Mouse (Mus musculus) hindbrain, embryonic 13.5 days (tissue): ENCODE results near the gene Pcbp1. TPM values are rescaled to one million over a fixed set of nuclear protein-coding genes. Genes with fewer than 3 reads are reported as not detected.

Experiments used
- ATAC-seq: fragments of 200-750 bp; cut with Nextera tagmentation; 2 replicates; pipeline ENCODE4 v1.8.0; 2017; ENCODE audit warnings: moderate TSS enrichment; ENCODE audit not compliant: low FRiP score
- H3K27ac ChIP-seq: fragments of 300-500 bp; sonication (generic); 2 replicates; pipeline ENCODE4 v1.5.1; 2015; ENCODE audit warnings: inconsistent platforms, mild to moderate bottlenecking, moderate library complexity
- H3K27me3 ChIP-seq: fragments of 300-500 bp; sonication (generic); 2 replicates; pipeline ENCODE4 v1.6.1; 2015; ENCODE audit warnings: mild to moderate bottlenecking, inconsistent platforms
- H3K36me3 ChIP-seq: fragments of 300-500 bp; sonication (generic); 2 replicates; pipeline ENCODE4 v1.6.1; 2015; ENCODE audit warnings: mild to moderate bottlenecking, inconsistent platforms
- H3K4me1 ChIP-seq: fragments of 300-500 bp; sonication (generic); replicated peaks from 2 replicates; pipeline ENCODE4 v1.6.1; 2015; ENCODE audit warnings: inconsistent platforms
- H3K4me2 ChIP-seq: fragments of 300-500 bp; sonication (generic); 2 replicates; pipeline ENCODE4 v1.6.1; 2015; ENCODE audit warnings: inconsistent platforms, mild to moderate bottlenecking, moderate library complexity
- H3K4me3 ChIP-seq: fragments of 300-500 bp; sonication (generic); 2 replicates; pipeline ENCODE4 v1.5.1; 2015; ENCODE audit warnings: mild to moderate bottlenecking, inconsistent platforms
- H3K9ac ChIP-seq: fragments of 300-500 bp; sonication (generic); 2 replicates; pipeline ENCODE4 v1.6.1; 2015; ENCODE audit warnings: mild to moderate bottlenecking, inconsistent platforms
- H3K9me3 ChIP-seq: fragments of 300-500 bp; sonication (generic); 2 replicates; pipeline ENCODE4 v1.6.1; 2016; ENCODE audit warnings: inconsistent platforms
- WGBS: fragments of 180-500 bp; shearing (Covaris S2); methylation state at CpG from one replicate; pipeline ENCODE4 v1.1.7; 2015; 5-methylcytosine and 5-hydroxymethylcytosine counted together
- polyA plus RNA-seq: library from polyadenylated mRNA; unstranded; fragments of >200 nt; fragmentation: Nextera tagmentation; extraction: Ambion mirVana; gene quantifications from 2 replicates; pipeline ENCODE4 v1.2.1, GENCODE M21; 2015

Pcbp1 gene
- polyA plus RNA-seq, 1 experiment from 2014 or later: 333 TPM

DNA sequence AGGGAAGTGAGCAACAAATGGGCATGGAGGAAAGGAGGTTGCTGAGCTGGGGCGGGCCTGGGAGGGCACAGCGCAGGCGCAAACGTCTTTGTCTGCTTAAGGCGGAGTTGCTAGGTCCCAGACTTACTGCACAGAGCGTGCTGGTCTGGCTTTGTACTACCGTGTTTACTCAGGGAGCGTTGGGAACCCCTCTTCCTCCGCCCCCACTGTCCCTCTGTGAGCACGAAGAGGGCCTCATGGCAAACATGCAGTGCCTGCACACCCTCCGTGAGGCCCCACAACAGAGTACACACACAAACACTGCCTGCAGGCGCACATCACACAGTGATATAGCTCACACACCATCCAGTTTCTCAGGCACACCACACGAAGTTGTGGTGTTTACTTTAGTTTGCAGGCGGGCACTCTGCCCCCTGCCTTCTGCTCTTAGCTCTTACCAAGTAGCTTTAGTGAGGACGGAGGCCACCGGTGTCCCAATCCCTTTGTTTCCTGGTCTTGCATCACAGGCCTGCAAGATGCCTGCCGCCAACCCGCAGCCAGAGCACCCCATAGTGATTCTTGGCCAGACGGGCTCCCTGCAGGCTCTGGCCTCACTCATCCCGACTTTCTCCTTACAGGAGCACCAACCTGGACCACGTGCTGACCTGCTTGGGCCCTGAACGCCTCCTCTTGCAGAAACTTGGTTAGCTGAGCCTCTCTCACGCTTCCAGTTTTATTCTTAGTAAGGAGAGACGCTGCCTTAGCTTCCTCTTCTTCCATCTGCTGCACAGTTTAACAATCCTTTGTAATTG is 38.6 kb downstream of the Pcbp1 start:
- peak overlapping the region; percentile 97 for H3K27ac ChIP-seq
- H3K4me3 ChIP-seq: peak overlapping the region; percentile 11; the same call in 1 of the 2 replicates
- no peaks in the 10 kb centered on the region for H3K9me3 ChIP-seq
- H3K36me3 ChIP-seq: no peaks in the 10 kb centered on the region
- peaks cover 18% of the 10 kb centered on the region for H3K4me1 ChIP-seq
- peak overlapping the region; percentile 73 for H3K9ac ChIP-seq
- 6% methylated on average over 24 of the region's 24 CpGs for WGBS
- H3K4me2 ChIP-seq: peak overlapping the region; percentile 47
- ATAC-seq: peak; percentile 95
- no peaks in the 10 kb centered on the region for H3K27me3 ChIP-seq

DNA sequence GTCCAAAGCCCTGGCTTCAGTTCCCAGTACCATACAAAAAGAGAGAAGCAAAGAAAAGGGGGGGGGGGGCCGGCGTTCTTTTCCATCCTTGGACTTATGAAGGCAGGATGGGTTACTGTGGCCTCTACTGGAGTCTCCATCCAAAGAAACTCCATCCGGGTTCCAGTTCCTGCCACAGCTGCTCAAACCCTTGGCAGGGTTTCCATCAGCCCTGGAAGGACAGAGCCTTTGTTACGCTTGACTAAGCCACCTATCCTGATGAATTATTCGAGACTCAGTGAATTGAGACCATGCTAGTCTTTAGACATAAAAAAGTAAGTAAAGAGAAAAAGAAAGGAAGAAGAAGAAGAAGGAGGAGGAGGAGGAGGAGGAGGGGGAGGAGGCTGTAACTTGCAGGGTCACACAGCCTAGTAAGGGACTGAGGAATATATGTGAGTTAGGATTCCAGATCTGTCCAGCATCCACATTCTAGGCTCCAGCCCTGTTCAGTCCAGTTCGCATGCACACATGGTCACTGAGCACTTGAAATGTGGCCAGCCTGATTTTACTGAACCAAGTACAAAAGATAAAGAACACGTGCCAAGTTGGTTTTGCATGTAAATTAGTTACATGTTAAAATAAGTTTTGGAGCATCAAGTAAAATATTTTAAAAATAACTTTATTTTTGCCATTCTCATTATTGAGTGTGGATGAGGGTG is 40.0 kb downstream of the Pcbp1 start:
- H3K36me3 ChIP-seq: no peaks in the 10 kb centered on the region
- WGBS: 61% methylated on average over 7 of the region's 7 CpGs
- ATAC-seq: no peak
- H3K4me2 ChIP-seq: no peak overlapping the region
- H3K27ac ChIP-seq: peak overlapping the region; percentile 97; the same call in 1 of the 2 replicates
- peaks cover 18% of the 10 kb centered on the region for H3K4me1 ChIP-seq
- no peak overlapping the region for H3K9ac ChIP-seq
- no peaks in the 10 kb centered on the region for H3K27me3 ChIP-seq
- H3K4me3 ChIP-seq: no peak overlapping the region
- H3K9me3 ChIP-seq: no peaks in the 10 kb centered on the region

DNA sequence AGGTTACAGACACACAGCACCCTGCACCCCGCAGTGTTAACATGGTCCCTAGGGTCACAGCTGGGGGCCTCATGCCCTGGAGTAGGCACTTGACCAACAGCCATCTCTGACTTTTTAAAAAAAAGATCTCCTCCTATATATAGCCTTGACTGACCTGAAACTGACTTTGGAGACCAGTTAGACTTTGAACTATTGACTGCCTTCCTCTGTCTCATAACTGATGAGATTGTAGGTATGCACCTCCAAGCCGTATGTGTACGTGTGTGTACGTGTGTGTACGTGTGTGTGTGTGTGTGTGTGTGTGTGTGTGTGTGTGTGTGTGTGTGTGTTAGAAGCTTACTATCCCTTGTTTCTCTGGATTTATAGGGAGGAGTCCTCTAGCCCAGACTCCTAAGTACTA is 44.2 kb downstream of the Pcbp1 start:
- Histone ChIP-seq H3K36me3 (no peaks in the 10 kb centered on the region), H3K27me3 (no peaks in the 10 kb centered on the region), H3K27ac (no peak overlapping the region), H3K9ac (no peak overlapping the region), H3K4me3 (no peak overlapping the region), H3K9me3 (no peaks in the 10 kb centered on the region), H3K4me2 (no peak overlapping the region), H3K4me1 (peaks cover 23% of the 10 kb centered on the region)
- WGBS: 98% methylated on average over 5 of the region's 5 CpGs
- ATAC-seq: no peak

DNA sequence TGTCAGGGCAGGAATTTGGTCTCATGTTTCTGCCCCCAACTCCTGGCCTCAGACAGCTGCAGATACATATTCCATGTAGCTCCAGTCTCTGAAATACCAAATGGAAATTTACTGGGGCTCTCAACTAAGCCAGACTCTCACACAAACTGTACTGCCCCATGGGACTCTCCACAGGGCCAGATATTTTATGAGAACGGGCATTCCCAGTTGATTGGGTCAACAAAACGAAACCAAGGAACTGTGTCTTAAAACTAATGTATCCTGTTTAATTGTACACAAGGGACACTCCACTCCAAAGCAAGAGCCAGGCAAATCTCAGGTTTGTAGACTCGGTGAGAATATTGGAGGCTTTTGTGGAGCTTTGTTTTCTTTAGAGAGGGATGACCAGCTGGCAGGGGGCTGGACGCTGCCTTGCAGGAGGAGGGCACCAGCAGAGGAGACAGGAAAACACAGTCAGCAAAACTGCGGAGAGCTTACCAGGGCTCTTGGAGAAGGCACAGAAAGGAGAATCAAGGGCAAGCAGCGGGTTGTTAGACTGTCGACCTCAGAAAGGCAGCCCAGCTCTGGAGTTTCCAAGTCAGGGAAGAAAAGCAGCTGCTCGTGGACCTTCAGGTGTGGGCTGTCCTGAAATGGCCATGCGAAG is 45.8 kb downstream of the Pcbp1 start:
- no peak overlapping the region for H3K4me3 ChIP-seq
- ATAC-seq: no peak
- H3K27ac ChIP-seq: peak overlapping the region; percentile 81
- H3K9ac ChIP-seq: peak overlapping the region; percentile 55
- H3K9me3 ChIP-seq: no peaks in the 10 kb centered on the region
- H3K4me2 ChIP-seq: 0 out of 2 replicates have a peak overlapping the region, but pooled peaks have one; percentile 6
- H3K4me1 ChIP-seq: peaks cover 22% of the 10 kb centered on the region
- 41% methylated on average over 9 of the region's 9 CpGs for WGBS
- H3K27me3 ChIP-seq: no peaks in the 10 kb centered on the region
- H3K36me3 ChIP-seq: no peaks in the 10 kb centered on the region

DNA sequence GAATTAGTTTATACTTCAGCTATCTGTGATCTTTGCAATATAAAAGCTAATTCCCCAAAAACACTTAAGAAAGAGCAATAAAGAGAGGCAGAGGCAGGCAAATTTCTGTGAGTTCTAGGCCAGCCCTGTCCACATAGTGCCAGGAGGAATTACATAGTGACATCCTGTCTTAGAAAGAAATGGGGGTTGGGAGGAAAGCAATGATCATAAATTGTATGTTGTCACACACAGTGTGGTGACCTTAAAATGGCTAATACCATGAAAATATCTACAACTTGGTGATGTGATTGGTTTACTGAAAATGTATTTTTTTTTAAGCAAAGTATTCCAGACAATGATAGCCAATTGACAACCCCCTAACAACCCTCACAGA is 46.3 kb downstream of the Pcbp1 start:
- no peaks in the 10 kb centered on the region for H3K9me3 ChIP-seq
- H3K4me2 ChIP-seq: no peak overlapping the region
- H3K4me1 ChIP-seq: peaks cover 22% of the 10 kb centered on the region
- H3K9ac ChIP-seq: no peak overlapping the region
- H3K27me3 ChIP-seq: no peaks in the 10 kb centered on the region
- no peak overlapping the region for H3K4me3 ChIP-seq
- H3K36me3 ChIP-seq: no peaks in the 10 kb centered on the region
- no peak for ATAC-seq
- H3K27ac ChIP-seq: peak overlapping the region; percentile 81; the same call in 1 of the 2 replicates

DNA sequence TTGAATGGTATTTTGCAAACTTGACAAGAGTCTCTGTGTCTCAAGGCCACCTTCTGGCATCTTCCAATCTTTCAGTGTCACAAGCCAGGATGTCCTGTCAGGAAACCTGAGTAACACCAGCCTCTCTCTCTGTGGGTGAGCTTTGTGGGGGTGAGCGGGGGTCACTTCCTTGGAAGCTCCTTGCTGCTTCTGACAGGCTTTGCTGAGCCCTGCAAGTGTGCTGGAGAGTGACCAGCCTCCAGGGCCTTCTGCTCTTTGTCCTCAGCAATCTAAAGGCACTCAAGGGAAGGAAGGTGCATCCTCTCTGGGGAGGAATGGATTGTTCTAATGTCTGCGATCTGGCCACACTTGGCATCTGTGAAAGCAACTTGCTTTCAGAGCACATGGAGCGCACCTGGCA is 46.8 kb downstream of the Pcbp1 start:
- WGBS: 63% methylated on average over 3 of the region's 3 CpGs
- H3K4me2 ChIP-seq: no peak overlapping the region
- H3K9me3 ChIP-seq: no peaks in the 10 kb centered on the region

DNA sequence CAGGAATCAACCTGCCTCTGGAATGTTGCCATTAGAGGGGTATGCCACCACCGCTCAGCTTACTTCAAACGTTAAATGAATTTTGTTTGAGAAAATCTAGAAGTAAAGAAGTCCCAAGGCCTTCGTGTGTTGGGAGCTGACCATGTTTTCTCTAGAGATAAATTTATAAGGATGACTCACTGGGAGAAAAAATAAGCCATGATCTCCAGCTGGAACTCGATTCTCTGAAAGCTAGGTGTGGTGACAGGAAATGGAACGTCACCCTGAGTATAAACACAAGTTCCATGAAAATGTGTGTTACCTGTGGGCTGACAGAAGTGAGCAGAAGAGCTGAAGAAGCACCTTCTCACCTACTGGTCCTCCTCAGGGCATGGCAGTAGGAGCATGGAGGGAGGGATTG is 49.2 kb downstream of the Pcbp1 start:
- Histone ChIP-seq H3K4me2 (no peak overlapping the region), H3K27ac (no peak overlapping the region), H3K27me3 (no peaks in the 10 kb centered on the region), H3K4me1 (peaks cover 37% of the 10 kb centered on the region), H3K4me3 (no peak overlapping the region), H3K9ac (no peak overlapping the region), H3K9me3 (no peaks in the 10 kb centered on the region), H3K36me3 (no peaks in the 10 kb centered on the region)
- 86% methylated on average over 5 of the region's 5 CpGs for WGBS
- no peak for ATAC-seq

More for the DNA sequence above, 46.8 kb downstream of the Pcbp1 start:
- Histone ChIP-seq H3K36me3 (no peaks in the 10 kb centered on the region), H3K9ac (no peak overlapping the region; the same call in 1 of the 2 replicates), H3K27ac (peak overlapping the region; percentile 20; the same call in 1 of the 2 replicates), H3K4me1 (peaks cover 22% of the 10 kb centered on the region), H3K4me3 (no peak overlapping the region), H3K27me3 (no peaks in the 10 kb centered on the region)
- no peak for ATAC-seq

DNA sequence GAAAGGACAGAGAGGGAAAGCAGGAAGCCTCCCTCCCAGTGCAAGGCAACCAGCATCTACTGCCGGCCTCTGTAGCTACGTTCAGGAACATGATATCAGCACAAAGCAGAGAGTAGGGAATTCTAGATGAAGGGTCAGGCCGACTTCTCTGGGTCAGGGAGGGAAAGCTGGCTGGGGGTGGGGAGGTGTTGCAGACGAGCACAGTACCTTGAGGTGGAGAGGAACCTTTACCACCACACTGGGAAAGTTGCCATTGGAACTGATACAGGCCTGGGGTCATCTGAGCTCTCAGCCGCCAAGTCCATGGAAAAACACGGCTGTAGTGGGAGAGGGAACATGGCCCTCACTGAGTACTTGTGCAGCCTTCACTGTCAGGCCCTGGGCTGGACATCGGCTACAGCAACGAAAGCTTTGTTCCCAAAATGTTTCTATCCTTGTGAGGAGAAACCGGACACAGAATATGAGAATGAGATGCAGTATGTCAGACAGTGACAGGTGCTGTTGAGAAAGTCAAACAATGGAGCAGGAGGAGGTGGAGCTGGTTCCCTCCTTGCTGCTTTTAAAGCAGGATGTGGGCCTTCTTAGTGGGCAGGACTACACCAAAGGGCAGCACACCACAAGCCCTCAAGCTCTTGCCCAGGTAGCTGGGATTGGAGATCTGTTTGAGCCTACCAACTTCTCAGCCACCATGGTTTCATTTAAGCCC is 50.5 kb downstream of the Pcbp1 start:
- no peak overlapping the region for H3K4me3 ChIP-seq
- no peak overlapping the region for H3K27ac ChIP-seq
- H3K36me3 ChIP-seq: no peaks in the 10 kb centered on the region
- no peak for ATAC-seq
- H3K9ac ChIP-seq: no peak overlapping the region; the same call in 1 of the 2 replicates
- H3K9me3 ChIP-seq: no peaks in the 10 kb centered on the region
- no peak overlapping the region for H3K4me2 ChIP-seq
- H3K4me1 ChIP-seq: peaks cover 45% of the 10 kb centered on the region
- no peaks in the 10 kb centered on the region for H3K27me3 ChIP-seq
- 83% methylated on average over 9 of the region's 9 CpGs for WGBS

DNA sequence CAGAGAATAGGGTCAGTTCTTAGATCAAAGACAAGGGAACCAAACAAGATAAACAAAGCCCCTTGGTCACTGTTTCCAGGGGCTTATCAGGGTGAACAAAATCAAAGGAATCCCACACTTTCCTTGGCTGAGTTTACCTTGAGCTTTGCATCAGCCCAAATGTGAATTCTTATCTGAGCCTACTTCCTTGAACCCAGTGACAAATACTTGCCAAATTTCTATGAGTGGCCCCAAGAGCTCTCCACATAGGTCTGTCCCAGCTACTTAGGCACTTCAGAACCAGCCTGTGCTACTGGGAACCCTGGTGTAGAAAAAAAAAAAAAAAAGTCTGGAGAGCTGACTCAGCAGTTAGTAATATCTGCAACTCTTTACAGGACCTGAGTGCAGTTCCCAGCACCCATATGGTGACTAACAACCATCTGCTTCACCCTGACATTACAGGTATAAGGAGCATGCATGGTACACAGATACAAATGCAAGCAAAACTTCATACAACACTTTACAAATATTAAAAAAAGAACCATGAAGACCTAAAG is 51.4 kb downstream of the Pcbp1 start:
- ATAC-seq: no peak

More for the DNA sequence above, 51.4 kb downstream of the Pcbp1 start:
- H3K9ac ChIP-seq: no peak overlapping the region
- H3K4me1 ChIP-seq: peaks cover 36% of the 10 kb centered on the region
- no peak overlapping the region for H3K27ac ChIP-seq
- H3K4me3 ChIP-seq: no peak overlapping the region
- H3K9me3 ChIP-seq: no peaks in the 10 kb centered on the region
- no peak overlapping the region for H3K4me2 ChIP-seq
- no peaks in the 10 kb centered on the region for H3K27me3 ChIP-seq
- peaks cover 6% of the 10 kb centered on the region; the same call in 1 of the 2 replicates for H3K36me3 ChIP-seq
